ENCODE assay signal across 16 mouse cellular contexts in the genomic region with DNA sequence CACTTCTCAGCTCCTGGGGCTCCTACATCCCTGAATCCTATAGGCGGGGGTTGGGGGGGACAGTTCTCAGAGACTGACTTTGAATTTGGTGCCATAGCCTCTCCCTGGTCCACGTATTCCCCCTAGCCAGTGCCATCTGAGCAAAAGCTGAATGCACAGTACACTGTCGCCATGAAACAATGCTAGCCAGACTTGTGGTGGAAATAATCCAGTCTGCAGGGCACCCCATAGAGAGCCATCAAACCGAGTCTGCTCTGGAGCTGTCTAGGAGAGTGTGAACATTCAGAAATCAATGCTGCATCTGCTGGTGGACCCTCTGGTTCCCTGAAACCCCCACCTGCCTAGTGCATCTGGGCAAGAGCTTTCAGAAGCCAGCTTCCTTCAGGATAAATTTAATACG. TPM values are rescaled to one million over a fixed set of nuclear protein-coding genes. Genes with fewer than 3 reads are reported as not detected.
DNase-seq lines count a peak whose midpoint lies in the region; ATAC-seq lines count a peak whose summit lies in the region.
"Had no signal": no experiment of that assay in that cellular context is flagged by ENCODE, and none has a peak within 500 bp of the region (broad histone marks: within the 10 kb centered on the region; RNA-seq: fewer than 3 reads in every experiment).

No protein-coding gene starts in this region.

- peak overlapping the region; percentile 83 for H3K9ac ChIP-seq in forebrain, embryonic 15.5 days (replicated peaks)
- H3K9ac ChIP-seq in neural tube, embryonic 12.5 days = peak overlapping the region; percentile 48; the same call in 1 of the 2 replicates
- H3K9ac ChIP-seq: liver, embryonic 12.5 days had no signal

- H3K36me3 ChIP-seq in forebrain, embryonic 15.5 days = no peaks in the 10 kb centered on the region
- H3K36me3 ChIP-seq in neural tube, embryonic 12.5 days = no peaks in the 10 kb centered on the region
- H3K36me3 ChIP-seq: liver, embryonic 12.5 days had no signal

- peak overlapping the region; percentile 56 for H3K4me3 ChIP-seq in forebrain, embryonic 15.5 days
- 0 out of 2 replicates have a peak overlapping the region, but pooled peaks have one; percentile 9 for H3K4me3 ChIP-seq in neural tube, embryonic 12.5 days
- H3K4me3 ChIP-seq: liver, embryonic 12.5 days had no signal

- peaks cover 74% of the 10 kb centered on the region for H3K4me1 ChIP-seq in forebrain, embryonic 15.5 days
- H3K4me1 ChIP-seq in neural tube, embryonic 12.5 days = peaks cover 31% of the 10 kb centered on the region
- H3K4me1 ChIP-seq: liver, embryonic 12.5 days had no signal

- H3K27ac ChIP-seq in forebrain, embryonic 15.5 days (replicated peaks) = peak overlapping the region; percentile 78
- peak overlapping the region; percentile 59 for H3K27ac ChIP-seq in neural tube, embryonic 12.5 days
- H3K27ac ChIP-seq: liver, embryonic 12.5 days had no signal

- 25% methylated on average over 5 of the region's 5 CpGs for WGBS in forebrain, embryonic 15.5 days
- 50% methylated on average over 5 of the region's 5 CpGs for WGBS in neural tube, embryonic 12.5 days

- H3K4me2 ChIP-seq in forebrain, embryonic 15.5 days (replicated peaks) = peak overlapping the region; percentile 61
- peak overlapping the region; percentile 71 for H3K4me2 ChIP-seq in neural tube, embryonic 12.5 days (replicated peaks)
- H3K4me2 ChIP-seq: liver, embryonic 12.5 days had no signal

- H3K27me3 ChIP-seq in forebrain, embryonic 15.5 days = no peaks in the 10 kb centered on the region
- H3K27me3 ChIP-seq in neural tube, embryonic 12.5 days (replicated peaks) = no peaks in the 10 kb centered on the region

- ATAC-seq in forebrain, embryonic 15.5 days (replicated peaks) = no peak; the same call in 1 of the 2 replicates
- no peak for ATAC-seq in neural tube, embryonic 12.5 days (ENCODE audit: low FRiP score, low read depth)
- ATAC-seq: liver, embryonic 12.5 days had no signal

- DNase-seq in heart, adult 11 months = peak; percentile 61
- no peak for DNase-seq in heart, postnatal 4 days
- DNase-seq in cerebellum, adult 11-12 months = peak; percentile 70
- no peak for DNase-seq in adrenal gland, postnatal 14 days
- no peak for DNase-seq in embryo, embryonic 11 days
- no peak for DNase-seq in adrenal gland, adult (ENCODE audit: inconsistent age in 2 of 2, low spot score in 1 of 2)
- DNase-seq: adrenal gland, adult 8-10 months; gastrocnemius, postnatal 25 days; layer of hippocampus, postnatal 36 days; lung, postnatal 14 days had no signal

- no peaks in the 10 kb centered on the region for H3K9me3 ChIP-seq in forebrain, embryonic 15.5 days
- H3K9me3 ChIP-seq in neural tube, embryonic 12.5 days = no peaks in the 10 kb centered on the region
- H3K9me3 ChIP-seq: liver, embryonic 12.5 days had no signal

RNA-seq across cellular contexts. Expression of gene Myt1l, which starts 9.7 kb away (rescaled TPM):
- total RNA-seq in heart, postnatal 4 days (2021) = under 1 TPM; 0.05 to 0.21 TPM
- 246 and 254 TPM in 2 replicates for polyA plus RNA-seq in forebrain, embryonic 15.5 days (2015; fragmentation: Nextera tagmentation; extraction: Ambion mirVana)
- polyA plus RNA-seq in neural tube, embryonic 12.5 days (2016; fragmentation: Nextera tagmentation; extraction: Ambion mirVana) = 66.5 and 72.6 TPM in 2 replicates
- total RNA-seq in adrenal gland, postnatal 14 days (2021) = 1.9 and 2.1 TPM in 2 replicates
- polyA plus RNA-seq: C2C12; heart, postnatal 0 days; kidney, embryonic 14.5 days; liver, embryonic 12.5 days had no signal

Comparison
In these comparisons a context has a peak if more than half of its experiments do, and no peak if none do; other contexts are left out.
1. DNase-seq: peak in heart, adult 11 months (single experiment) and cerebellum, adult 11-12 months (single experiment); none in heart, postnatal 4 days (single experiment), adrenal gland, postnatal 14 days (single experiment), embryo, embryonic 11 days (single experiment) and adrenal gland, adult (0 of 2).